7 mouse cellular contexts compared by ENCODE assay signal in genomic region chrX:6777489-6778249, GRCm38 (mm10). TPM values are rescaled to one million over a fixed set of nuclear protein-coding genes. Genes with fewer than 3 reads are reported as not detected.
DNase-seq lines count a peak whose midpoint lies in the region; ATAC-seq and TF ChIP-seq lines count a peak whose summit lies in the region.

No protein-coding gene starts in this region.

- 28% methylated on average over 13 of the region's 13 CpGs for WGBS in forebrain, embryonic 11.5 days
- 21% methylated on average over 13 of the region's 13 CpGs for WGBS in intestine, embryonic 15.5 days
- 23% methylated on average over 13 of the region's 13 CpGs for WGBS in olfactory bulb, adult 2 months

- no peaks in the 10 kb centered on the region for H3K9me3 ChIP-seq in forebrain, embryonic 11.5 days (ENCODE audit: control insufficient read depth, low read length)
- no peaks in the 10 kb centered on the region for H3K9me3 ChIP-seq in intestine, embryonic 15.5 days

- no peak for DNase-seq in layer of hippocampus, adult 2 months (ENCODE audit: low spot score in 2 of 2)
- DNase-seq in layer of hippocampus, adult 18-20 months (ENCODE audit: low spot score in 2 of 2) = no peak
- DNase-seq in forebrain, embryonic 11.5 days (ENCODE audit: low spot score) = peak; percentile 50
- DNase-seq in MN1 (ENCODE audit: low spot score) = no peak
- no peak for DNase-seq in kidney, adult 9 months

- no peak overlapping the region for H3K9ac ChIP-seq in forebrain, embryonic 11.5 days (ENCODE audit: low read length)
- H3K9ac ChIP-seq in intestine, embryonic 15.5 days = no peak overlapping the region

- H3K4me1 ChIP-seq in forebrain, embryonic 11.5 days (replicated peaks; ENCODE audit: control insufficient read depth, insufficient read depth, low read length) = no peaks in the 10 kb centered on the region
- H3K4me1 ChIP-seq in intestine, embryonic 15.5 days (replicated peaks) = no peaks in the 10 kb centered on the region
- peaks cover 4% of the 10 kb centered on the region; the same call in 1 of the 2 replicates for H3K4me1 ChIP-seq in olfactory bulb, adult 2 months (ENCODE audit: control insufficient read depth, insufficient read depth, low read length)

- peak overlapping the region; percentile 58 for H3K4me2 ChIP-seq in forebrain, embryonic 11.5 days (ENCODE audit: low read depth, low read length, severe bottlenecking)
- peak overlapping the region; percentile 63 for H3K4me2 ChIP-seq in intestine, embryonic 15.5 days (replicated peaks)

- no peak overlapping the region for H3K27ac ChIP-seq in layer of hippocampus, adult 2 months
- H3K27ac ChIP-seq in forebrain, embryonic 11.5 days (ENCODE audit: low read depth, low read length) = no peak overlapping the region
- H3K27ac ChIP-seq in intestine, embryonic 15.5 days = no peak overlapping the region
- H3K27ac ChIP-seq in olfactory bulb, adult 2 months (ENCODE audit: insufficient read depth, low read depth, low read length) = no peak overlapping the region

- TF ChIP-seq POLR2A in olfactory bulb, adult 2 months (IDR thresholded peaks at IDR 0.05; ENCODE audit: insufficient read depth, low read depth, low read length) = no peak

- no peak for TF ChIP-seq CTCF in layer of hippocampus, adult 2 months (conservative IDR thresholded peaks at IDR 0.05)
- no peak for TF ChIP-seq CTCF in olfactory bulb, adult 2 months (IDR thresholded peaks at IDR 0.05; ENCODE audit: insufficient read depth, low read depth, low read length)

- no peak for ATAC-seq in forebrain, embryonic 11.5 days (replicated peaks; ENCODE audit: low FRiP score)
- no peak for ATAC-seq in intestine, embryonic 15.5 days

- peak overlapping the region; percentile 9; the same call in 1 of the 2 replicates for H3K4me3 ChIP-seq in layer of hippocampus, adult 2 months
- H3K4me3 ChIP-seq in forebrain, embryonic 11.5 days (ENCODE audit: low read depth, low read length) = peak overlapping the region; percentile 21
- H3K4me3 ChIP-seq in intestine, embryonic 15.5 days (replicated peaks) = 0 out of 2 replicates have a peak overlapping the region, but pooled peaks have one; percentile 29
- H3K4me3 ChIP-seq in olfactory bulb, adult 2 months (ENCODE audit: insufficient read depth, low read depth, low read length) = peak overlapping the region; percentile 33

- H3K27me3 ChIP-seq in forebrain, embryonic 11.5 days (ENCODE audit: control insufficient read depth, insufficient read depth, low read length) = peaks cover 6% of the 10 kb centered on the region
- H3K27me3 ChIP-seq in intestine, embryonic 15.5 days (replicated peaks) = peaks cover 10% of the 10 kb centered on the region

- no peaks in the 10 kb centered on the region for H3K36me3 ChIP-seq in forebrain, embryonic 11.5 days (ENCODE audit: control insufficient read depth, insufficient read depth, low read length)
- no peaks in the 10 kb centered on the region for H3K36me3 ChIP-seq in intestine, embryonic 15.5 days

RNA-seq across cellular contexts. Expression of gene Dgkk, which starts 1.4 kb away (rescaled TPM):
- under 1 TPM; 0.25 to 0.44 TPM for total RNA-seq in layer of hippocampus, adult 2 months (2021)
- total RNA-seq in layer of hippocampus, adult 18-20 months (2021) = under 1 TPM; 0.23 to 0.57 TPM
- polyA plus RNA-seq in forebrain, embryonic 11.5 days (2014; fragmentation: Nextera tagmentation; extraction: Ambion mirVana) = 0.75 TPM in 2 replicates
- polyA plus RNA-seq in intestine, embryonic 15.5 days (2015; fragmentation: Nextera tagmentation; extraction: Ambion mirVana) = 0.18 and 0.19 TPM in 2 replicates
- not detected in 2 replicates for polyA plus RNA-seq in olfactory bulb, adult 2 months (2012; ENCODE audit: insufficient read depth, insufficient read length, low replicate concordance, missing spikeins)
